12 mouse cellular contexts compared by ENCODE assay signal in genomic region chr6:108805194-108805593, GRCm38 (mm10). TPM values are rescaled to one million over a fixed set of nuclear protein-coding genes. Genes with fewer than 3 reads are reported as not detected.
DNase-seq lines count a peak whose midpoint lies in the region; ATAC-seq and TF ChIP-seq lines count a peak whose summit lies in the region.
"Had no signal": no experiment of that assay in that cellular context is flagged by ENCODE, and none has a peak within 500 bp of the region (broad histone marks: within the 10 kb centered on the region; RNA-seq: fewer than 3 reads in every experiment).

No protein-coding gene starts in this region.

- H3K27me3 ChIP-seq in hindbrain, embryonic 11.5 days (ENCODE audit: control insufficient read depth, insufficient read depth, low read length), result no peaks in the 10 kb centered on the region
- no peaks in the 10 kb centered on the region for H3K27me3 ChIP-seq in hindbrain, embryonic 13.5 days
- no peaks in the 10 kb centered on the region for H3K27me3 ChIP-seq in liver, postnatal 0 days (ENCODE audit: insufficient read depth, low read length)
- no peaks in the 10 kb centered on the region for H3K27me3 ChIP-seq in liver, embryonic 12.5 days (replicated peaks)
- H3K27me3 ChIP-seq: embryonic facial prominence, embryonic 13.5 days; heart, embryonic 12.5 days had no signal

- no peak for TF ChIP-seq EP300 in liver, postnatal 0 days (IDR thresholded peaks at IDR 0.05; ENCODE audit: low read depth)

- no peak overlapping the region for H3K4me2 ChIP-seq in hindbrain, embryonic 11.5 days (replicated peaks; ENCODE audit: low read depth, low read length)
- no peak overlapping the region for H3K4me2 ChIP-seq in hindbrain, embryonic 13.5 days
- no peak overlapping the region for H3K4me2 ChIP-seq in liver, postnatal 0 days (ENCODE audit: low read depth, low read length)
- H3K4me2 ChIP-seq in liver, embryonic 12.5 days, result no peak overlapping the region
- H3K4me2 ChIP-seq: embryonic facial prominence, embryonic 13.5 days; heart, embryonic 12.5 days had no signal

- 40% methylated on average over 1 of the region's 1 CpGs for WGBS in hindbrain, embryonic 11.5 days
- WGBS in hindbrain, embryonic 13.5 days, result 9% methylated on average over 1 of the region's 1 CpGs
- whole genome bisulfite sequencing in liver, postnatal 0 days (ENCODE audit: insufficient replicate concordance), result 75% methylated on average over 1 of the region's 1 CpGs
- 83% methylated on average over 1 of the region's 1 CpGs for WGBS in liver, embryonic 12.5 days (ENCODE audit: insufficient replicate concordance)

- TF ChIP-seq CTCF in liver, postnatal 0 days (IDR thresholded peaks at IDR 0.05; ENCODE audit: low read depth), result no peak

- H3K4me3 ChIP-seq in hindbrain, embryonic 11.5 days (ENCODE audit: low read depth, low read length), result no peak overlapping the region
- no peak overlapping the region for H3K4me3 ChIP-seq in hindbrain, embryonic 13.5 days
- H3K4me3 ChIP-seq in liver, postnatal 0 days (ENCODE audit: low read depth, low read length), result no peak overlapping the region
- no peak overlapping the region for H3K4me3 ChIP-seq in liver, embryonic 12.5 days
- H3K4me3 ChIP-seq: embryonic facial prominence, embryonic 13.5 days; heart, embryonic 12.5 days had no signal

- H3K4me1 ChIP-seq in hindbrain, embryonic 11.5 days (replicated peaks; ENCODE audit: control insufficient read depth, insufficient read depth, low read length), result no peaks in the 10 kb centered on the region
- peaks cover 18% of the 10 kb centered on the region for H3K4me1 ChIP-seq in hindbrain, embryonic 13.5 days (replicated peaks)
- peaks cover 18% of the 10 kb centered on the region for H3K4me1 ChIP-seq in liver, postnatal 0 days (ENCODE audit: insufficient read depth)
- H3K4me1 ChIP-seq in liver, embryonic 12.5 days, result peaks cover 8% of the 10 kb centered on the region

- H3K9me3 ChIP-seq in hindbrain, embryonic 11.5 days (ENCODE audit: control insufficient read depth, low read length), result no peaks in the 10 kb centered on the region
- H3K9me3 ChIP-seq in hindbrain, embryonic 13.5 days, result no peaks in the 10 kb centered on the region
- H3K9me3 ChIP-seq in liver, postnatal 0 days (ENCODE audit: low read length), result no peaks in the 10 kb centered on the region
- H3K9me3 ChIP-seq in liver, embryonic 12.5 days (replicated peaks), result no peaks in the 10 kb centered on the region
- H3K9me3 ChIP-seq: embryonic facial prominence, embryonic 13.5 days; heart, embryonic 12.5 days had no signal

- 0 out of 2 replicates have a peak, but pooled peaks have one; percentile 51 for ATAC-seq in hindbrain, embryonic 11.5 days (ENCODE audit: low FRiP score)
- ATAC-seq in hindbrain, embryonic 13.5 days (ENCODE audit: low FRiP score), result no peak
- ATAC-seq in liver, postnatal 0 days, result no peak
- ATAC-seq in liver, embryonic 12.5 days, result no peak
- ATAC-seq: inflammation-experienced regulatory T-cells, adult 6 months had no signal

- no peak for DNase-seq in hindbrain, embryonic 11.5 days (ENCODE audit: low spot score)
- no peak for DNase-seq in liver, postnatal 0 days
- DNase-seq in cerebellum, adult 9-11 months, result peak; percentile 42
- DNase-seq in mesoderm, embryonic 11.5 days (ENCODE audit: low read depth, low spot score), result peak; percentile 23
- no peak for DNase-seq in thymus, postnatal 14 days
- DNase-seq: thymus, adult 2 months had no signal

- H3K36me3 ChIP-seq in hindbrain, embryonic 11.5 days (ENCODE audit: control insufficient read depth, insufficient read depth, low read length), result no peaks in the 10 kb centered on the region
- no peaks in the 10 kb centered on the region for H3K36me3 ChIP-seq in hindbrain, embryonic 13.5 days
- H3K36me3 ChIP-seq in liver, postnatal 0 days (replicated peaks; ENCODE audit: insufficient read depth, low read length), result no peaks in the 10 kb centered on the region
- no peaks in the 10 kb centered on the region for H3K36me3 ChIP-seq in liver, embryonic 12.5 days
- H3K36me3 ChIP-seq: embryonic facial prominence, embryonic 13.5 days; heart, embryonic 12.5 days had no signal

- no peak overlapping the region for H3K9ac ChIP-seq in hindbrain, embryonic 11.5 days (ENCODE audit: low read depth, low read length)
- no peak overlapping the region for H3K9ac ChIP-seq in hindbrain, embryonic 13.5 days
- H3K9ac ChIP-seq in liver, postnatal 0 days (replicated peaks), result no peak overlapping the region
- no peak overlapping the region for H3K9ac ChIP-seq in liver, embryonic 12.5 days
- H3K9ac ChIP-seq: embryonic facial prominence, embryonic 13.5 days; heart, embryonic 12.5 days; liver, embryonic 14.5 days had no signal

- H3K27ac ChIP-seq in hindbrain, embryonic 11.5 days (ENCODE audit: low read depth, low read length), result no peak overlapping the region
- no peak overlapping the region for H3K27ac ChIP-seq in hindbrain, embryonic 13.5 days
- 0 out of 2 replicates have a peak overlapping the region, but pooled peaks have one; percentile 7 for H3K27ac ChIP-seq in liver, postnatal 0 days (ENCODE audit: low read depth)
- H3K27ac ChIP-seq in liver, embryonic 12.5 days, result no peak overlapping the region
- H3K27ac ChIP-seq: embryonic facial prominence, embryonic 13.5 days; liver, embryonic 14.5 days had no signal

RNA-seq across cellular contexts. Expression of gene Arl8b, which starts 22.3 kb away (rescaled TPM):
- polyA plus RNA-seq in hindbrain, embryonic 11.5 days (2014; fragmentation: Nextera tagmentation; extraction: Ambion mirVana), result 77.3 and 88.5 TPM in 2 replicates
- polyA plus RNA-seq in hindbrain, embryonic 13.5 days (2015; fragmentation: Nextera tagmentation; extraction: Ambion mirVana), result 96.1 and 98.2 TPM in 2 replicates
- polyA plus RNA-seq in liver, postnatal 0 days (2015; fragmentation: Nextera tagmentation; extraction: Ambion mirVana), result 33.2 and 34.5 TPM in 2 replicates
- polyA plus RNA-seq in liver, embryonic 12.5 days (2016; fragmentation: Nextera tagmentation; extraction: Ambion mirVana), result 48.1 and 49.1 TPM in 2 replicates

RNA-seq across cellular contexts. Expression of gene Edem1, which starts 23.2 kb away (rescaled TPM):
- polyA plus RNA-seq in hindbrain, embryonic 11.5 days (2014; fragmentation: Nextera tagmentation; extraction: Ambion mirVana), result 22.0 and 22.2 TPM in 2 replicates
- polyA plus RNA-seq in hindbrain, embryonic 13.5 days (2015; fragmentation: Nextera tagmentation; extraction: Ambion mirVana), result 6.0 and 6.5 TPM in 2 replicates
- polyA plus RNA-seq in liver, postnatal 0 days (2015; fragmentation: Nextera tagmentation; extraction: Ambion mirVana), result 23.1 and 25.7 TPM in 2 replicates
- 30.8 TPM in 2 replicates for polyA plus RNA-seq in liver, embryonic 12.5 days (2016; fragmentation: Nextera tagmentation; extraction: Ambion mirVana)

Comparison
In these comparisons a context has a peak if more than half of its experiments do, and no peak if none do; other contexts are left out.
1. DNase-seq: peak in cerebellum, adult 9-11 months (single experiment) and mesoderm, embryonic 11.5 days (single experiment); none in hindbrain, embryonic 11.5 days (single experiment), liver, postnatal 0 days (single experiment) and thymus, postnatal 14 days (single experiment).